Mouse (Mus musculus): ENCODE measurements around the gene Ints2.

DNA sequence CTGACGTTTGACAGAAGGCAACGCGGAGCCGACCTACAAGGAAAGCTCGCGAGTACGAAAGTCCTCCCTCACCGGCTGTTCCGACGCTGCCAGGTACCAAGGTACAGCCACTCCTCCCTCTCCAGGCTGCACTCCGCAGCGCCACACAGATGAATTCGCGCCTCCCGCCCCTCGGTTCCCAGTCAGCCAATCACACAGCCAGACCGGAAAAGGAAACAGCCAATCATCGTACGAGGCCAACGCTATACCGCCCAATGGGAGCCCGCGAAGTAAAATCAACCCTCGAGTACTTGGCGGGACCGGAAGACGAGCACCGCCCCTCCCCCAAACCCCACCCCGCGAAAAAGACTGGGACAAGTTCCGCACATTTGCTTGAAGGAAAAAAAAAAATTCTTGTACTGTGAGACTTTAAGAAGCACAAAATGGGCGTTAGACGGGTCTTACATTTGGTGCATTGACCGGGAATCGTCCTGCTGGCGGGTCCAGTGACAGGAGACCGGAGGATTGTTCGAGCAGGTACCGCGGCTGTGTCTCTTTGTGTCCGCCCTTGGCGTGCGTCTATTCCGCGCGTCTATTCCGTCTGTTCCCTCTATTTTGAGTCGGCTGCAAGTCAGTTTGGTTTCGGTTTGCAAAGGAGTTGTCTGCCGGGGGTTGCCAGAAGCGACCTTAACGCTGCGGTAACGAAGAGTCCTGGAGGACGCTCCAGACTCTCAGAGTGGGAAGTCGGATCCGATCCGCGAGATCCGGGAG is 56.2 kb downstream of the Ints2 start, which contains the start of gene Brip1:
- TF ChIP-seq POLR2A (IDR thresholded peaks at IDR 0.05; ENCODE audit: low read depth, low read length) (peak; percentile 25; the same call in 1 of the 2 replicates), CTCF (IDR thresholded peaks at IDR 0.05; ENCODE audit: extremely low read depth, insufficient read depth, insufficient read length, insufficient replicate concordance) (no peak)
